Mouse (Mus musculus): ENCODE results near the gene Scnn1a. TPM values are rescaled to one million over a fixed set of nuclear protein-coding genes. Genes with fewer than 3 reads are reported as not detected.

Gene Scnn1a
- polyA plus RNA-seq, 1 experiment from 2014 or later, result 18.5 TPM

- Histone ChIP-seq H3K4me2 (replicated peaks; ENCODE audit: low read depth) (no peak overlapping the region), H3K27ac (replicated peaks) (no peak overlapping the region), H3K9ac (ENCODE audit: low read length) (no peak overlapping the region), H3K4me1 (replicated peaks; ENCODE audit: control insufficient read depth, insufficient read depth) (peaks cover 5% of the 10 kb centered on the region; the same call in 1 of the 2 replicates), H3K9me3 (ENCODE audit: control insufficient read depth, low read length) (no peaks in the 10 kb centered on the region), H3K27me3 (ENCODE audit: control insufficient read depth, insufficient read depth, low read length) (no peaks in the 10 kb centered on the region), H3K4me3 (ENCODE audit: low read depth, low read length) (no peak overlapping the region), H3K36me3 (ENCODE audit: control insufficient read depth, insufficient read depth, low read length) (no peaks in the 10 kb centered on the region)
- ATAC-seq (ENCODE audit: low FRiP score, low TSS enrichment) (no peak), DNase-seq (ENCODE audit: low spot score) (no peak)
- WGBS, result 65% methylated on average over 3 of the region's 3 CpGs
- no peak for TF ChIP-seq EP300 (optimal IDR thresholded peaks at IDR 0.05)
- no peak for TF ChIP-seq CTCF (IDR thresholded peaks at IDR 0.05; ENCODE audit: low read depth)
These were observed 21.7 kb downstream of the Scnn1a start for GRCm38 (mm10) chr6:125342198-125342597.

DNA sequence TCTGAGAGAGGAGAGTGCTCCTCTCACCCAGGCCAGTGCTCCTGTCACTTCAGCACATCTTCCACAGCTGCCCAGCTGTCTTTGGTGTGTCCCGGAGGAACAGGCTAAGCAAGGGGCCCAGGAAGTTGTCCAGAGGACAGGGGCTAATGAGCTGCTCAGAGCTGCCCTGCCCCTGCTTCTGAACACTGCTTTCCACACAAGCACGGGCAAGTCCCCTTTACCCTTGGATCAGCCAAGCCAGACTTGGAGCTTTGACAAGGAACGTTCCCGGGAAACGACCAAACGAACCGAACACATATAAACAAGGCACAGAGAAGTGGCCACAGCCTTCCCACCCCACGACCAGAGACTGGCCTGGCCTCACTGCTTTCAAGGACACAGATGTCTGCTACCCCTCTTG is 23.6 kb downstream of the Scnn1a start:
- H3K4me2 ChIP-seq (replicated peaks; ENCODE audit: low read depth), result peak overlapping the region; percentile 2; the same call in 1 of the 2 replicates
- peak; percentile 22; the same call in 1 of the 2 replicates for ATAC-seq (ENCODE audit: low FRiP score, low TSS enrichment)
- H3K36me3 ChIP-seq (ENCODE audit: control insufficient read depth, insufficient read depth, low read length), result no peaks in the 10 kb centered on the region
- peak overlapping the region; percentile 61 for H3K27ac ChIP-seq (replicated peaks)
- H3K9ac ChIP-seq (ENCODE audit: low read length), result peak overlapping the region; percentile 28
- no peaks in the 10 kb centered on the region for H3K27me3 ChIP-seq (ENCODE audit: control insufficient read depth, insufficient read depth, low read length)
- 13% methylated on average over 8 of the region's 8 CpGs for WGBS
- no peak for DNase-seq (ENCODE audit: low spot score)
- H3K4me3 ChIP-seq (ENCODE audit: low read depth, low read length), result no peak overlapping the region
- H3K9me3 ChIP-seq (ENCODE audit: control insufficient read depth, low read length), result no peaks in the 10 kb centered on the region
- H3K4me1 ChIP-seq (replicated peaks; ENCODE audit: control insufficient read depth, insufficient read depth), result peaks cover 10% of the 10 kb centered on the region
- TF ChIP-seq CTCF (IDR thresholded peaks at IDR 0.05; ENCODE audit: low read depth) (no peak), EP300 (optimal IDR thresholded peaks at IDR 0.05) (no peak)

DNA sequence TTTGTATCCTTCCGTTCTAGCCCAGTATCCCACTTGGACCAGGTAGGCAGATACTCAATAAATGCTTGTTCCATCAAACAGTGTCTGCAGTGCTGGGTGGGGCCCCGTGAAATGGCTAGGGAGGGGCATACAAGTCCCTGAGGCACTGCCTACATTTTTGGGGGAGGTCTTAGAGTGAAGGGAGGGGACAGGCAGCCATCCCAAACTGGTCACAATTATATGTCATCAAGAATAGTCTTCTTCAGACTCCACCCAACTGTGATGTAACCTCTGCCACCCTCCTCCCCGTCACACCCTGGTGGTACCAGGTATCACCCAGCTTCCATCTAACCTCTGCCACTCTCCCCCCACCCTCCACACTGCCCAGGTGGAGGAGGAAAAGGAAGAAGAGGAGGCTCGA is 24.4 kb downstream of the Scnn1a start:
- no peak overlapping the region for H3K4me2 ChIP-seq (replicated peaks; ENCODE audit: low read depth)
- no peaks in the 10 kb centered on the region for H3K36me3 ChIP-seq (ENCODE audit: control insufficient read depth, insufficient read depth, low read length)
- no peak overlapping the region for H3K4me3 ChIP-seq (ENCODE audit: low read depth, low read length)
- no peaks in the 10 kb centered on the region for H3K9me3 ChIP-seq (ENCODE audit: control insufficient read depth, low read length)
- H3K4me1 ChIP-seq (replicated peaks; ENCODE audit: control insufficient read depth, insufficient read depth), result peaks cover 10% of the 10 kb centered on the region
- H3K27ac ChIP-seq (replicated peaks), result peak overlapping the region; percentile 61
- no peak overlapping the region for H3K9ac ChIP-seq (ENCODE audit: low read length)
- no peak for TF ChIP-seq EP300 (optimal IDR thresholded peaks at IDR 0.05)
- 51% methylated on average over 4 of the region's 4 CpGs for WGBS
- DNase-seq (ENCODE audit: low spot score) (no peak), ATAC-seq (ENCODE audit: low FRiP score, low TSS enrichment) (no peak)
- H3K27me3 ChIP-seq (ENCODE audit: control insufficient read depth, insufficient read depth, low read length), result no peaks in the 10 kb centered on the region

GRCm38 (mm10) chr6:125345625-125346024 is 25.2 kb downstream of the Scnn1a start:
- Histone ChIP-seq H3K36me3 (ENCODE audit: control insufficient read depth, insufficient read depth, low read length) (no peaks in the 10 kb centered on the region), H3K4me2 (replicated peaks; ENCODE audit: low read depth) (no peak overlapping the region), H3K4me1 (replicated peaks; ENCODE audit: control insufficient read depth, insufficient read depth) (peaks cover 10% of the 10 kb centered on the region), H3K27ac (replicated peaks) (peak overlapping the region; percentile 8; the same call in 1 of the 2 replicates), H3K9ac (ENCODE audit: low read length) (no peak overlapping the region), H3K27me3 (ENCODE audit: control insufficient read depth, insufficient read depth, low read length) (no peaks in the 10 kb centered on the region), H3K4me3 (ENCODE audit: low read depth, low read length) (no peak overlapping the region), H3K9me3 (ENCODE audit: control insufficient read depth, low read length) (no peaks in the 10 kb centered on the region)
- 0 out of 2 replicates have a peak, but pooled peaks have one; percentile 19 for ATAC-seq (ENCODE audit: low FRiP score, low TSS enrichment)
- DNase-seq (ENCODE audit: low spot score), result no peak
- 70% methylated on average over 1 of the region's 1 CpGs for WGBS
- TF ChIP-seq CTCF (IDR thresholded peaks at IDR 0.05; ENCODE audit: low read depth) (no peak), EP300 (optimal IDR thresholded peaks at IDR 0.05) (no peak)

GRCm38 (mm10) chr6:125346029-125346428 is 25.6 kb downstream of the Scnn1a start:
- Histone ChIP-seq H3K27me3 (ENCODE audit: control insufficient read depth, insufficient read depth, low read length) (no peaks in the 10 kb centered on the region), H3K4me3 (ENCODE audit: low read depth, low read length) (no peak overlapping the region), H3K4me1 (replicated peaks; ENCODE audit: control insufficient read depth, insufficient read depth) (peaks cover 10% of the 10 kb centered on the region), H3K9ac (ENCODE audit: low read length) (no peak overlapping the region), H3K36me3 (ENCODE audit: control insufficient read depth, insufficient read depth, low read length) (no peaks in the 10 kb centered on the region), H3K9me3 (ENCODE audit: control insufficient read depth, low read length) (no peaks in the 10 kb centered on the region), H3K4me2 (replicated peaks; ENCODE audit: low read depth) (no peak overlapping the region), H3K27ac (replicated peaks) (peak overlapping the region; percentile 8; the same call in 1 of the 2 replicates)
- ATAC-seq (ENCODE audit: low FRiP score, low TSS enrichment) (no peak), DNase-seq (ENCODE audit: low spot score) (no peak)
- TF ChIP-seq CTCF (IDR thresholded peaks at IDR 0.05; ENCODE audit: low read depth), result no peak
- no peak for TF ChIP-seq EP300 (optimal IDR thresholded peaks at IDR 0.05)
- 54% methylated on average over 2 of the region's 2 CpGs for WGBS

GRCm38 (mm10) chr6:125348721-125349574 is 28.5 kb downstream of the Scnn1a start, which contains the start of gene Tnfrsf1a:
Gene Tnfrsf1a (plus strand): TSS chr6:125349362.
- TF ChIP-seq EP300 (optimal IDR thresholded peaks at IDR 0.05), result no peak
- TF ChIP-seq CTCF (IDR thresholded peaks at IDR 0.05; ENCODE audit: low read depth), result no peak
- DNase-seq (ENCODE audit: low spot score) (no peak), ATAC-seq (ENCODE audit: low FRiP score, low TSS enrichment) (peak; percentile 6; the same call in 1 of the 2 replicates)
- H3K4me3 ChIP-seq (ENCODE audit: low read depth, low read length), result peak within 1 kb of the TSS; percentile 83
- peak within 1 kb of the TSS; percentile 93 for H3K4me2 ChIP-seq (replicated peaks; ENCODE audit: low read depth)
- H3K9ac ChIP-seq (ENCODE audit: low read length), result peak within 1 kb of the TSS; percentile 94
- 10% methylated on average over 22 of the region's 22 CpGs for WGBS
- H3K27me3 ChIP-seq (ENCODE audit: control insufficient read depth, insufficient read depth, low read length), result no peaks in the 10 kb centered on the region
- no peaks in the 10 kb centered on the region for H3K9me3 ChIP-seq (ENCODE audit: control insufficient read depth, low read length)
- H3K4me1 ChIP-seq (replicated peaks; ENCODE audit: control insufficient read depth, insufficient read depth), result peaks cover 18% of the 10 kb centered on the region
- H3K27ac ChIP-seq (replicated peaks), result peak within 1 kb of the TSS; percentile 96
- H3K36me3 ChIP-seq (ENCODE audit: control insufficient read depth, insufficient read depth, low read length), result 0 out of 2 replicates have a peak, but pooled peaks cover 4% of the 10 kb centered on the region
